Mouse (Mus musculus): ENCODE measurements around the gene Gm12789. TPM values are rescaled to one million over a fixed set of nuclear protein-coding genes. Genes with fewer than 3 reads are reported as not detected.

Gene Gm12789
- not detected in 2 replicates for polyA plus RNA-seq (2012; rRNA removed; ENCODE audit: low replicate concordance)

GRCm38 (mm10) chr4:101986326-101986725 is at the start of gene Gm12789:
Gm12789 (plus strand) TSS chr4:101986626.

GRCm38 (mm10) chr4:101940107-101940506 is 46.3 kb upstream of the Gm12789 start, which contains the start of gene Gm12794:
Gm12794 (plus strand) TSS chr4:101940407.

GRCm38 (mm10) chr4:101980949-101981348 is 5.5 kb upstream of the Gm12789 start, which contains the start of gene Gm12790:
Gm12790 (minus strand) TSS chr4:101981049.

Other genes with a start within 250 kb of the Gm12789 start
- not detected in 2 replicates for gene B020004J07Rik, start 142.6 kb upstream of the Gm12789 start, polyA plus RNA-seq (2012; rRNA removed; ENCODE audit: low replicate concordance)
- gene C130073F10Rik, start 92.8 kb upstream of the Gm12789 start, polyA plus RNA-seq (2012; rRNA removed; ENCODE audit: low replicate concordance): not detected in 2 replicates
- not detected in 2 replicates for gene Gm12800, start 77.5 kb upstream of the Gm12789 start, polyA plus RNA-seq (2012; rRNA removed; ENCODE audit: low replicate concordance)
- not detected in 2 replicates for gene Gm12794, start 46.2 kb upstream of the Gm12789 start, polyA plus RNA-seq (2012; rRNA removed; ENCODE audit: low replicate concordance)
- not detected in 2 replicates for gene Gm12790, start 5.6 kb upstream of the Gm12789 start, polyA plus RNA-seq (2012; rRNA removed; ENCODE audit: low replicate concordance)
- gene Pde4b, start 100.9 kb downstream of the Gm12789 start, polyA plus RNA-seq (2012; rRNA removed; ENCODE audit: low replicate concordance): 5.5 and 13.8 TPM in 2 replicates

All from subcutaneous adipose tissue, adult 2 months (tissue).